Mouse (Mus musculus) liver, embryonic 12.5 days (tissue): ENCODE results near the gene Krtap1-4. TPM values are rescaled to one million over a fixed set of nuclear protein-coding genes. Genes with fewer than 3 reads are reported as not detected.

Experiments
- ATAC-seq: fragments of 200-750 bp; cut with Nextera tagmentation; 2 replicates; pipeline ENCODE4 v1.8.0; 2017; ENCODE audit warnings: moderate number of reproducible peaks, mild to moderate bottlenecking, moderate library complexity
- H3K27ac ChIP-seq: fragments of 300-500 bp; sonication (generic); 2 replicates; pipeline ENCODE4 v1.5.1; 2016; ENCODE audit warnings: mild to moderate bottlenecking
- H3K27me3 ChIP-seq: fragments of 300-500 bp; sonication (generic); replicated peaks from 2 replicates; pipeline ENCODE4 v1.6.1; 2016; ENCODE audit warnings: mild to moderate bottlenecking, moderate library complexity
- H3K36me3 ChIP-seq: fragments of 300-500 bp; sonication (generic); 2 replicates; pipeline ENCODE4 v1.6.1; 2016; ENCODE audit warnings: mild to moderate bottlenecking, moderate library complexity
- H3K4me1 ChIP-seq: fragments of 300-500 bp; sonication (generic); 2 replicates; pipeline ENCODE4 v1.6.1; 2016
- H3K4me2 ChIP-seq: fragments of 300-500 bp; sonication (generic); 2 replicates; pipeline ENCODE4 v1.6.1; 2016; ENCODE audit warnings: mild to moderate bottlenecking, moderate library complexity
- H3K4me3 ChIP-seq: fragments of 300-500 bp; sonication (generic); 2 replicates; pipeline ENCODE4 v1.5.1; 2016; ENCODE audit warnings: mild to moderate bottlenecking, moderate library complexity
- H3K9ac ChIP-seq: fragments of 300-500 bp; sonication (generic); 2 replicates; pipeline ENCODE4 v1.6.1; 2016; ENCODE audit warnings: mild to moderate bottlenecking, moderate library complexity
- H3K9me3 ChIP-seq: fragments of 300-500 bp; sonication (generic); replicated peaks from 2 replicates; pipeline ENCODE4 v1.6.1; 2016; ENCODE audit warnings: mild to moderate bottlenecking, moderate library complexity
- WGBS: fragments of 180-500 bp; shearing (Covaris S2); methylation state at CpG from one replicate; pipeline ENCODE4 v1.1.7; 2016; ENCODE audit not compliant: insufficient replicate concordance; 5-methylcytosine and 5-hydroxymethylcytosine counted together
- polyA plus RNA-seq: library from polyadenylated mRNA; unstranded; fragments of >200 nt; fragmentation: Nextera tagmentation; extraction: Ambion mirVana; gene quantifications from 2 replicates; pipeline ENCODE4 v1.2.1, GENCODE M21; 2016

The Krtap1-4 gene
- polyA plus RNA-seq, 1 experiment from 2014 or later = not detected

DNA sequence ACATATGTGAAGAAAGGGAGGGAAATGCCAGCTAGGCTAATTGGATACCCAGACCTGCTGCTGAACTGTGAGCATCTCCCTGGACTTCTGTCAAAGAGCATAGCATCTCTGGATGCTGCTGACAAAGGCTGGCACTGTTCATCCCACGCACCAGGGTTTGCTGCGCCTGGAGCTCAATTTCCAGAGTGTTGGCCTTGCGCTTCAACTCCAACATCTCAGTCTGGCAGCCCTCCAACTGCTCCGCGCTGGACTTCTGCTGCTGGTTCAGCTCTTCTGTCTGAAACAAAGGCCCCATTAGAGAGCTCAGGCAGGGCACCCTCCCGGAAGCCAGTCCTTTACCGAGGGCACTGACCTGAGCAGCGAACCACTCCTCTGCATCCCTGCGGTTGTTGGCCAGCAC lies 43.7 kb downstream of the Krtap1-4 start:
- Histone ChIP-seq H3K9ac (no peak overlapping the region), H3K27ac (no peak overlapping the region), H3K27me3 (no peaks in the 10 kb centered on the region), H3K4me2 (no peak overlapping the region), H3K36me3 (no peaks in the 10 kb centered on the region), H3K4me1 (no peaks in the 10 kb centered on the region), H3K9me3 (no peaks in the 10 kb centered on the region), H3K4me3 (no peak overlapping the region)
- ATAC-seq = no peak
- 70% methylated on average over 9 of the region's 9 CpGs for WGBS

Other genes with a start within 250 kb of the Krtap1-4 start
- not detected in 2 replicates for gene Krt26, start 245.7 kb downstream of the Krtap1-4 start, polyA plus RNA-seq
- not detected in 2 replicates for gene Krt27, start 232.6 kb downstream of the Krtap1-4 start, polyA plus RNA-seq
- 0.07 and 0.11 TPM in 2 replicates for gene Krt28, start 208.8 kb downstream of the Krtap1-4 start, polyA plus RNA-seq
- 5.2 and 6.1 TPM in 2 replicates for gene Krt10, start 194.3 kb downstream of the Krtap1-4 start, polyA plus RNA-seq
- gene Krt12, start 161.4 kb downstream of the Krtap1-4 start, polyA plus RNA-seq = 0.06 TPM in 1 of 2 replicates, not detected in the other
- 23.5 and 24.6 TPM in 2 replicates for gene Krt20, start 145.5 kb downstream of the Krtap1-4 start, polyA plus RNA-seq
- gene Krt23, start 90.5 kb downstream of the Krtap1-4 start, polyA plus RNA-seq = 0.20 and 0.35 TPM in 2 replicates
- not detected in 2 replicates for gene Krt39, start 62.3 kb downstream of the Krtap1-4 start, polyA plus RNA-seq
- gene Krt40, start 40.5 kb downstream of the Krtap1-4 start, polyA plus RNA-seq = not detected in 2 replicates
- gene Krtap3-3, start 32.8 kb downstream of the Krtap1-4 start, polyA plus RNA-seq = not detected in 2 replicates
- gene Krtap3-2, start 26.8 kb downstream of the Krtap1-4 start, polyA plus RNA-seq = not detected in 2 replicates
- not detected in 2 replicates for gene Gm11939, start 24.2 kb downstream of the Krtap1-4 start, polyA plus RNA-seq
- gene Krtap3-1, start 17.0 kb downstream of the Krtap1-4 start, polyA plus RNA-seq = not detected in 2 replicates
- gene Krtap1-5, start 2.6 kb downstream of the Krtap1-4 start, polyA plus RNA-seq = not detected in 2 replicates
- gene Krtap1-3, start 7.7 kb upstream of the Krtap1-4 start, polyA plus RNA-seq = not detected in 2 replicates
- not detected in 2 replicates for gene Krtap9-3, start 14.5 kb upstream of the Krtap1-4 start, polyA plus RNA-seq
- gene Gm11938, start 19.7 kb upstream of the Krtap1-4 start, polyA plus RNA-seq = not detected in 2 replicates
- gene Gm11937, start 26.5 kb upstream of the Krtap1-4 start, polyA plus RNA-seq = not detected in 2 replicates
- not detected in 2 replicates for gene Krtap2-4, start 31.2 kb upstream of the Krtap1-4 start, polyA plus RNA-seq
- not detected in 2 replicates for gene Gm11562, start 36.8 kb upstream of the Krtap1-4 start, polyA plus RNA-seq
- gene Krtap4-1, start 44.6 kb upstream of the Krtap1-4 start, polyA plus RNA-seq = not detected in 2 replicates
- gene Krtap4-2, start 51.4 kb upstream of the Krtap1-4 start, polyA plus RNA-seq = not detected in 2 replicates
- gene Krtap4-7, start 60.4 kb upstream of the Krtap1-4 start, polyA plus RNA-seq = not detected in 2 replicates
- gene Gm11555, start 66.6 kb upstream of the Krtap1-4 start, polyA plus RNA-seq = not detected in 2 replicates
- gene Gm11563, start 75.3 kb upstream of the Krtap1-4 start, polyA plus RNA-seq = not detected in 2 replicates
- not detected in 2 replicates for gene Krtap4-6, start 82.3 kb upstream of the Krtap1-4 start, polyA plus RNA-seq
- not detected in 2 replicates for gene Gm14190, start 107.1 kb upstream of the Krtap1-4 start, polyA plus RNA-seq
- gene Gm14180, start 150.6 kb upstream of the Krtap1-4 start, polyA plus RNA-seq = not detected in 2 replicates
- gene Gm11595, start 189.3 kb upstream of the Krtap1-4 start, polyA plus RNA-seq = not detected in 2 replicates
- gene Krtap4-8, start 197.1 kb upstream of the Krtap1-4 start, polyA plus RNA-seq = not detected in 2 replicates
- gene Krtap4-9, start 201.5 kb upstream of the Krtap1-4 start, polyA plus RNA-seq = not detected in 2 replicates
- gene Gm11596, start 209.8 kb upstream of the Krtap1-4 start, polyA plus RNA-seq = not detected in 2 replicates
- not detected in 2 replicates for gene Gm11569, start 215.3 kb upstream of the Krtap1-4 start, polyA plus RNA-seq
- not detected in 2 replicates for gene Gm11554, start 220.8 kb upstream of the Krtap1-4 start, polyA plus RNA-seq
- gene Krtap4-13, start 226.2 kb upstream of the Krtap1-4 start, polyA plus RNA-seq = not detected in 2 replicates
- gene Gm11564, start 232.0 kb upstream of the Krtap1-4 start, polyA plus RNA-seq = not detected in 2 replicates